Mouse (Mus musculus): ENCODE measurements around the gene Tcp1.
"Not testable (repeated sequence)": the region's sequence is repeated elsewhere in the genome, so short reads cannot be mapped to it uniquely, and the experiment has no call there.

Tcp1 gene

DNA sequence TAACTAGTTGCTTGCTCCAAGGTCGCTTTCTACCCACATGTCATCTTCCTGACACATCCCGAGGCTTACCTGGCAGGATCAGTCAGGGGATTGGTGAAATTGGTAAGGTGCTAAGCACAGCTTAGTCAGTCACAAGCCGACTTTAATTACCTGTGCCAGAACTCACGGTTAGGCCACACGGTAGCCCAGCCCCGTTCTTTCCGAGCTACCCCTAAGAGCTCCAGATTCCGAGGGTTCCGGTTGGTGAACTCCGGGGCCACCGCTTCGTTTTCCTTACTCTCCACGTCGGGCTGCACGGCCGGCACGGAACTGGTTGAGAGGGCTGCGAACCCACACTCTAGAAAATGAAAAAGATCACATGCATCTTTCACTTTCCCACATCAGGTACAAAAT lies at the start of gene Tcp1:
Gene Tcp1 (plus strand): TSS at position 214 of the 393 bp plus-strand sequence.
- no peak for DNase-seq (ENCODE audit: low spot score in 2 of 2)

DNA sequence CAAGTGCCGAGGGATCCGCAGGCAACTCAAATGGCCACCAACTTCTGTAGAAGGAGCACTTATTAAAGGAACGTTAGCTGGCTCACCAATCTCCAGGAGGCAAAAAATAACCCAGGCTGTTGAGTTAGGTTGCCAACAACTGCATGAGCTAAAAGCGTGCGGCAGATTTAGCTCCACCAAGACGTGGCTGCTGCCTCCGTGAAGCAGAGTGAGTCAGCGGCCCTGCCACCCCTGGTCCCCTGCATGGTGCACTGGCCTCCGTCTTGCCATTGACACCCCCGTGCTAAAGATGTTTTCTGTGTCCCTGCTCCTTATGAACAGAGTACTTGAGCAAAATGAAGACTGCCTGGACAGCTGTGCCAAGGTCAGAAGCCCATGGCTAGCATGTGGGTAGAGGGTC lies 48.6 kb upstream of the Tcp1 start:
- DNase-seq (ENCODE audit: low spot score in 2 of 2), result no peak

DNA sequence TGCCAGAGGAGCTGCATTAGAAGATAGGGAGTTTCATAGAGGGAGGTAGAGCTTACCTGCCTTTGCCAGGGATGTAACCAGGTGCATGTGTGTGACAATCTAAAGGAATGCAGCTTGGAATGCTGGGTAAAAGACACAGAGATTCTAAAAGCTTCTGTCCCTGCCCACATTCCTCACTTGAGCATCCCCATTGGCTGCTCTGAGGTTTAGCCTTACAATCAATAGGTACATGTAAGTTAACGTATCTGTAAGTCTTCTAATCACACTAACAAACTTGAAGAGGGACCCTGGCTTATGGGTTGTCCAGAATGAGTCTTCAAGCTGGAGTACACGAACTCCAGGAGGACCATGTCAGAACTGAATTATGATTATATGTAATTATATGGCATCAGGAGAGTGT lies 47.5 kb upstream of the Tcp1 start, which contains the start of gene Mas1:
Gene Mas1 (minus strand): TSS at position 101 of the 400 bp plus-strand sequence.
- no peak for DNase-seq (ENCODE audit: low spot score in 2 of 2)

DNA sequence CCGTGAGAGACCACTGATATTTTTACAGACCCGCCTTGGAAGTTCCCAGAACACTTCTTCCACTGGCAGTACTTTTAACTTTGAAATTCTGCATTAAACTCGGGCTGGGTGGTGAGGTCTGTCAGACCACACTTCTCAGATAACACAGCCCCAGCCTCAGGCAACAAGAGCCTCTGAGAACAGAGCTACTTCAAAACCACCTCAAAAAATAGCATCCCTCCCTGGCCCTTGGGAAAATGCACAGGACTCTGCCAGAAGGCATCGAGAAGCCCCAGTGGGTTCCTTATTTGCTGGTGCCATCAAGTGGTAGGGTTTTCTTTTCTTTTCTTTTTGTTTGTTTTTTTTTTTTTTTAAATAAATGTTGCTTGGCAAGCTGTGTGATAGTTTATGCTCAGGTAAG lies 46.9 kb upstream of the Tcp1 start:
- DNase-seq (ENCODE audit: low spot score in 2 of 2), result no peak

DNA sequence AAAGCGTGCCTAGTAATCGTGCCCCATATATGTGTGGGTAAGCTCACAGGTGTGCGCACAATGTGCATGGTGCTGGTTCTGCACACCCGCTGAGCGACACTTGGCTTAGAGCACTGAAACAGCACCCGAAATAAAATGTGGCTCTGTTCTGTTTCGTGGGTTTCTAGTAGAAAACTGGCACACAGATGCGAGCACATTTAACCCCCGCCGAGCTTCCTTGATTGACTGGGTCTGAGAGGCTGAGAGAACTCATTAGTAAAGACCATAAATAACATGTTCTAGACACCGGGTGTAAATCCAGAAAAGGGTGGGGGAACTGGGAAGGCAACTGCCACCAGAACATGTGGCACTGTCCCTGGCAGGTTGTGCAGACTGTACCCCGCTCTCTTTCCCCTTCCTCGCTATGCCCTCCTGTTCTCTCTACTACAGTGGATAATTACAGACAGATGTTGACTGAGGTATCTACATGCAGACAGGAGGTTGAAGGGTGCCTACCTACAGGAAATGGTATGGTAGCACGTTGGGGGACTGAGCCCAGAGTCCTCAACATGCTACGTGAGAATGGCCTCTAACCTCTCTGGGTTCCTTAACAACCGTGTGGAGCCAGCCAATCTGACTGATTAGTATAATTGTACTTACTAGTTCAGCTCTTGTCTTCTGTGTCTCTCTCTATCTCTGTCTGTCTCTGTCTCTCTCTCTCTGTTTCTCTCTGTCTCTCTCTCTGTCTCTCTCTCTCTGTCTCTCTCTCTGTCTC lies 43.0 kb upstream of the Tcp1 start:
- peak in 1 of 2 experiments; percentile 38 for DNase-seq (ENCODE audit: low spot score in 2 of 2)

DNA sequence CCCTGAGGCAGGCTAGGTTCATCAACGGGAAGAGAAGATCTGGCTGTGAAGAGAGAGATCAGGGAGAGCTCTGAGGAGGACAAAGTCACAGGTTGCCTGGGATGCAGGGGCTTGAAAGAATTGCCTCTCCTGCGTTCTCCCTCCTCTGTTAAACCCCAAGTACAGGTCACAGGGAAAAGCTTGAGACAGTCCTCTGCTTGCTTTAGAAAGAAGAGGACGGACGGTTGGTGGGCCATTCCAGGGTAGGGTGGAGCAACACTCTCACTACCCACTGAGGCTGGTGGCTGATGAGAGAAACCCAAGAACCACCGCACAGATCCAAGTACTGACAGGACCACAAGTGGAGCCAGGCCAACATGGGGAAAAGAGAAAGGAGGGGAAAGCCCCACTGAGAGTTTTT lies 39.8 kb upstream of the Tcp1 start, which contains the start of gene Mrgprh:
Gene Mrgprh (plus strand): TSS at position 301 of the 400 bp plus-strand sequence.
- no peak for DNase-seq (ENCODE audit: low spot score in 2 of 2)

DNA sequence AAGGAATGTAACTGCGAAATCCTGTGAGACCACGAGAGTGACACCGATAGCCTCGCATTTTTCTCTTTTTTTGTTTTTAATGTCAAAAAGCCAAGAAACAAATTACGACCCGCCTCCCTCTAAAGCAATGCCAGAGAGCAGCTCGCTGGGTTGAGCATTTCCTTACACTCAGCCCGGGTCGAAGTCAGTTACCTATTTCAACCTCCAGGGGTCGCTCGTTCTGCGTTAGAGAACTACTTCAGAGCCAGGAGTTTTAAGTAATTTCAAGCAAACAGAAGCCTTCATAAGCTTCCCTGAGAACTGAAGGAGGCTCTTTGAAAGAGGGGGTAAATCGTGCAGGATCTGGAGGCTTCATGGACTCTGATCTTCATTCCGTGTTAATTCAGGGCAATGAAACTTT lies 35.3 kb upstream of the Tcp1 start:
- DNase-seq (ENCODE audit: low spot score in 2 of 2), result peak; percentile 59 to 81

DNA sequence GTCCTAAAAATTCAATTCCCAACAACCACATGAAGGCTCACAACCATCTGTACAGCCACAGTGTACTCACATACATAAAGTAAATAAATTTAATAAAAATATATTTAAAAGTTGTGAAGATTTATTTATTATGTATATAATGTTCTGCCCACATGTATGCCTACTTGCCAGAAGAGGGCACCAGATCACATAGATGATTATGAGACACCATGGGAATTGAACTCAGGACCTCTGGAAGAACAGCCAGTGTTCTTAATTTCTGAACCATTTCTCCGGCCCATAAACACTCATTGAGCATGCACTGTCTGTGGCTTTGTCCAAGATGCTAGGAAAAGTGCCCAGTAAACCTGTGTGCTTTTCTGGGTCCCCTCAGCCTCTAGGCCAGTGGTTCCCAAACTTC lies 34.3 kb upstream of the Tcp1 start:
- no peak for DNase-seq (ENCODE audit: low spot score in 2 of 2)

DNA sequence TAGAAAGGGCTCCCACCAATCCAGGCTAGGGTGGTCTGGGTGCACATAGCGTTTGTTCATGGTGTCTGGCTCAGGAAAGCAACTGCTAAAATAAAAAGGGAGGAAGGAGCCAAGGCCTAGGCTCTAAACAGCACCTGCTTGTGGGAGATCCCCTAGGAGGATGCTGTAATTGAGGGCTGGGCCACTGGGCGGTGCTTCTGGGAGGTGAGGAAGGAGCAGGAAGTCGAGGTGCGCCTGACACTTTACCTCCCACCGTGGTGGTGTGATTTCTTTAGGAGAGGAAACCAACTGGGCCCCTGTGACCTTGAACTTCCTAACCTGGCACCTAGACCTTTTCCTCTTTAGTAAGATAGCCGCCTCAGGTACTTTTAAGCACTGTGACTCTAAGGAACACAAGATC lies 28.9 kb upstream of the Tcp1 start:
- DNase-seq (ENCODE audit: low spot score in 2 of 2), result no peak

DNA sequence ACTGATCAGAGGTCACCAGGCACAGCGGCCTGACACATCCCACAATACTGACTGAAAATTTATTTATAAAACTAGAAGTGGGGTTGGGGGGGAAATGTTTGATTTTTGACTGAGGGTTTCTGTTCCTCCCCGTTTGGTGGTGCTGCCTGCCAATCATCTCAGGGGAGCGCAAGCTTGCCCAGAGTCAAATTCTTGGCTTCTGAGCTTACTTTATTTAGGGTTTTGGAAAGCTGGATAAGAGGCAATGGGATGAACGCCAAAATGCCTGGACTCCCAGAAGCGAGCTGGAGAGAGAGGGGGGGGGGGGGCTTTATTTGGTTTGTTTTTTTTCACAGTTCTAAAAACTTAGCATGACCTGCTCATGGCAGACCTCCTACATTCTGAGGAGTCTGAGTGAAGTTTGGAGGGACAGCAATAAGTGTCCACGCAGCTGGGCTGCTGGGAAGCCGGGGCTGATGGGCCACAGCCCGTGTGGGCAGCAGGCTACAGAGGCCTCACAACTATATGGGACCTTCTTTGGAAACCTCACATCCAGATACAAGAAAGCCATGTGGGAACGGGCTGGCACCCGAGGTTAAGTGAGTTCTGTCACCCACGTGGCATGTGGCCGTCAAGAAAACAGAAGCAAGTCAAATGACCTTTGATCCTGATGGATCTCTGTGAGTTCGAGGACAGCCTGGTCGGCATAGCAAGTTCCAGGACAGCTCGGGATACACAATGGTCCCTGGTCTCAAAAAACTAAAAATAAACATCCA lies 28.3 kb upstream of the Tcp1 start:
- DNase-seq (ENCODE audit: low spot score in 2 of 2), result no peak

DNA sequence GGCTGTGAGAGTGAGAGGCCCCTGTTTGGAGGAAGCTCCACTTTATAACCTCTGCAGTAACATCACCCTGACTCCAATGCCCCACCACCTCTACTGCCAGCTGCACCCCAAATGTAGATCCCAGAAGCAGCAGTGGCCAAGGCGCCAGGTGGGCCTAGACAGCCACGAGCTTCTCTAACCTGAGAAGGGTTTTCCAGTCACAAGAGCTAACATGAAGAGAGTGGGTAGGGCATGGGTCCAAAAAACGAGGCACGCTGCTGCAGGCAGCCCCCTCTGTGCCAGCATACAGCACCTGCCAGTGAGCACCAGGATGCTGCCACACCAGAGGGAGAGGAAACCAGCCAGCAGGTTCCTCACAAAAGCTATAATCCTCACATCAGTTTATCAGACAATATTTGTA lies 24.4 kb upstream of the Tcp1 start:
- DNase-seq (ENCODE audit: low spot score in 2 of 2), result no peak

DNA sequence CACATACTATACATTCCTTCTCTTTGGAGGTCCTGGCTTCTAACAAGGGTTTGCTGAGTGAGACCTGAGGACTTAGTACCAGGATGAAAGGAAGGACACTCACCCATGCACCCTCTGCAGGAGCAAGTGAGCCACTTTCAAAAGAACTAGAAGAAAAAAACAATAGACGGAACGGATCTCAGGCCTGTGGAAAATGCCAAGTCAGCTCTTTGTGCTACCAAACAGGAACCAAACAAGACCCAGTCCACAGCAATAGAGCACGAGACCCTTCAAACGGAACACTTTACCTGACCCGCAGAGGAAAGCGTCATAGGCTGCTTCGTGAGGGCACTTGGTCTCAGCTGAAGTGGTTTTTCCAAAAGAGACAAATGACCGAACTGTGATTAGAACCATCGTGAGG lies 23.5 kb upstream of the Tcp1 start:
- DNase-seq (ENCODE audit: low spot score in 2 of 2), result no peak

DNA sequence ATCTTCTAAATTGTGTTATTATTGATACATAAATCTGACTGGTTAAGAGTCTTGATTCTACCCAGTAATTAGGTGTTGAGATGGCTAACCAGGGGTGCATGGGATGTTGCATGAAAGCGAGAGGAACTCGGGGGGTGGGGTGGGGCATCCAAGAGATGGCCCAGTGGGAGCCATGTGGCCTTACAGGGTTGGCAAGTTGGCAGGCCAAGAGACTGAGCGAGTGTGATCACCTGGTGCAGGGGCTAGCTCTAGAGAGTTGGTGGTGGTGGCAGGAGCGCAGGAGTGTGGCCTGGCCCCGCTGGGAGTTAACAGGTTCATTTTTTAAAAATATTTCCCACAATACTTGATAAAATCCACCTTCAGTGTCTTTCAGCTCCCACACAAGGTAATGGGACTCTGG lies 17.8 kb upstream of the Tcp1 start:
- no peak for DNase-seq (ENCODE audit: low spot score in 2 of 2)

DNA sequence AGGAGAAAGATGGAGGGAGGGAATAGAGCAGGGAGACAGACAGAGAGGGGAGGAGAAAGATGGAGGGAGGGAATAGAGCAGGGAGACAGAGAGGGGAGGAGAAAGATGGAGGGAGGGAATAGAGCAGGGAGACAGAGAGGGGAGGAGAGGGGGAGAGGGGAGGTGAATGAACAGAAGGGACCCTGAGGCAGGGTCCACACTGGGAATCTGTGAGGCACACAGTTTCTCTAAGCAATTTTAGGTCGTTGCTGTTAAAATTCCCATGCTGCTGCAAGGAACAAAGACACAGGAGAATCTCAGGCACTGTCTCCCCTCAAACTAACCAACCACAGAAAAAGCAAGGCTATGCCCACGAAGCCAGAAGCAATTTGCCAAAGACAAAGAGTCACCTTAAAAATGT lies 16.9 kb upstream of the Tcp1 start:
- not testable (repeated sequence) for DNase-seq (ENCODE audit: low spot score in 2 of 2)

DNA sequence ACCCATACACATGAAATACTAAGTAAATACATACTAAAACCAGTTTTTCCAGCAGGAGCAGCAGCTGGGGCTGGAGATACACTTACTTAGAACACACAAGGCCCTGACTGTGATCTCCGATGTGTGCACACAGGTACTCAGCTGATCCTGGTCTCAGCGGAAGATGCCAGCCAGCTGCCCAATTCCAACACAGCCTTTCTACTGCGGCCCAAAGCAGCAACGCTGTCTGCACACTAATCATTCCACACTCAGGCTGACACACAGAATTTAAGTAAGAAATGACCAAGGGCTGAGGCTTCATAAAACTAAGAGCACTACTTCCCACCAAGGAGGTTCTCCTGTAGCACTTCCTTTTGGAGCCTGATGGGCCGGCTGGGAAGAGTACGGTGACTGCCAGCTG lies 13.2 kb upstream of the Tcp1 start:
- DNase-seq (ENCODE audit: low spot score in 2 of 2), result no peak

DNA sequence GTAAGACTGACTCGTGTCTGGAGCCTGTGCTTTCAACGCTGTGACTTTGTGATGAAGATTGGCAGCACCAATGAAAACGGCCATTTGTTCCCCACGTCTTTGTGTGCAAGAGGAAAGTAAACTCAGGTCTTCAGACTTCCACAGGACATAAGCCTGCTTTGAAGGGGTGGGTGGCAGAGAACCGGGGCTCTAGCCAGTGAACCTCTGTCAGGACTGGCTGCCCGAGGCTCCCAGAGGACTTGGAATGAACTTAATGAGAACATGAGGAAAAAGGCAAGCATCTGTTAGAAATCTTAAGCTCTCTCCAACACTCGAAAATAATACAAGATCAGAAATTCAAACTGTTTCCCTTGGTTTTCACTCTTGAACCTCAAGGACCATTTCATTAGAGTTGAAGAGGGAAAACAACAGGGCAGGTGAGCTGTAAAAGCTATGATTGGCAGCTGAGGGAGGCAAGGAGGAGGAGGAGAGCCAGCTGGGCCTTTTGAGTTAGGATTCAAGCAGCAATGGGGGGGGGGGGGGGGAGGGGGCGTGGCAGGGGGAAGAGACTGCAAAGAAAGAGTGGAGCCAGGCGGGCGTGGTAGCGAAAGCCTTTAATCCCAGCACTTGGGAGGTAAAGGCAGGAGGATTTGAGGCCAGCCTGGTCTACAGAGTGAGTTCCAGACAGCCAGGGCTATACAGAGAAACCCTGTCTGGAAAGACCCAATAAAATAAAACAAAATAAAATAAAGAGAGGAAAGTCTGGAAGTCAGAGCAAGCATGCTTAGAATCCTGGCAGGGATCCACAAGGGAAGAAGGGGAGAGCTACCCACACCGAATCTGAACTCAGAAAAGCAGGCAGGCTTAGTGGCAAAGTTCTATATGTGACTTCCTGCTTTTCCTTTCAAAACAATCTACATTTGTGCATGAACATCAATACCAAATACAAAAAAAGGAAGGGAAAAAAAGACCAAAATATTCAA lies 11.8 kb upstream of the Tcp1 start:
- DNase-seq (ENCODE audit: low spot score in 2 of 2), result no peak

DNA sequence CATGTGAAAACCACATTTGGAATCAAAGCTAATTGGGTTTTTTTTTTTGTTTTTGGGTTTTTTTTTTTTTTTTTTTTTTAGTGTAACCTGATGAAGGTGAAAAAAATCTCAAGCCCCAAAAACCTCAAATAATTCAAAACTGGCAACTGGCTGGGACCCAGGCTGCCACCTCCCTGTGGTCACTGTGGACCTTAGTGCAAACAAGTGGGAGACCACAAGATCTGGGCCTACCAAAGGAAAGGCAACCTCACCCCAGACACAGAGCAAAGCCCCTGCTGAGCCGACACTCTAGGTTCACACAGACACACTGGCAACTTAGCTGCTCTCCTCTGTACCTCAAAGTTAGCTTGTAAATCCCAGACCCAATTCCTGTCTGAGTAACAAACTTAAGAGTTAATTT lies 11.2 kb upstream of the Tcp1 start:
- DNase-seq (ENCODE audit: low spot score in 2 of 2), result no peak

DNA sequence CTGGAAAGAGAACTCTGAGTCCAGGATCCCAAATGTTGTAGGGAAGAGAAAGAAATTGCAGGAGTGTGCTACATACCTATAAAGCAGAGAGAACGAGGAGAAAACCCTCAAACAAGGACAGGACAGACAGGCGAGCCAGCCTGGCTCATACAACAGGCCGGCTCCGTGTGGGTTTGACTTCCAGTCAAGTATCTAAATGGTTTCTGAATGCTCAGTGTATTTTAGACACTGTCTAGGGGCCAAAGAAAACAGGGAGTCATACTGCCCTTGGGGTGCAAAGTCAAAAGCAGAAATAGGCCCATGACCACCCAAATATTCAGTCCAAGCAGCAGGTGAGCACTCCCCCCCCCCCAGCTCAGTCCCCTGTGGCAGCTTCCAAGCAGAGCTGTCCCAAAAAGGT lies 9.7 kb upstream of the Tcp1 start:
- DNase-seq (ENCODE audit: low spot score in 2 of 2), result no peak

DNA sequence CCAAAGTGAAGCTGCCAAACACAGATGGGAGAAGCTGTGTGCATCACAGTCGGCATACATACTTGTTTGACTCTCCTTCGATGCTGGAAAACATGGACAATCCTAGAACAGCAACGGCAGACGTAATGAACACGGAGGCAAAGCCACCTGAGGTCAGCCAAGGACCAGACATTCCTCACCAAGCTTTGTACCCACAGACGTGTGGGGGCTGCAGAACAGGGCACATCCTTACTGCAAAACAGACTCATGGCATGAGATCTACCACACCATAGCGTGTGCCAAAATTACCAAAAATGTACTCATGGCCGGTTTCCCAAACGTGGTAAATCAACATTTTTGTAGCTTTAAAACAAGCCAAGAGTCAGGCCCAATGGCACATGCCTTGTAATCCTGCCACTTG lies 9.1 kb upstream of the Tcp1 start:
- DNase-seq (ENCODE audit: low spot score in 2 of 2), result no peak

DNA sequence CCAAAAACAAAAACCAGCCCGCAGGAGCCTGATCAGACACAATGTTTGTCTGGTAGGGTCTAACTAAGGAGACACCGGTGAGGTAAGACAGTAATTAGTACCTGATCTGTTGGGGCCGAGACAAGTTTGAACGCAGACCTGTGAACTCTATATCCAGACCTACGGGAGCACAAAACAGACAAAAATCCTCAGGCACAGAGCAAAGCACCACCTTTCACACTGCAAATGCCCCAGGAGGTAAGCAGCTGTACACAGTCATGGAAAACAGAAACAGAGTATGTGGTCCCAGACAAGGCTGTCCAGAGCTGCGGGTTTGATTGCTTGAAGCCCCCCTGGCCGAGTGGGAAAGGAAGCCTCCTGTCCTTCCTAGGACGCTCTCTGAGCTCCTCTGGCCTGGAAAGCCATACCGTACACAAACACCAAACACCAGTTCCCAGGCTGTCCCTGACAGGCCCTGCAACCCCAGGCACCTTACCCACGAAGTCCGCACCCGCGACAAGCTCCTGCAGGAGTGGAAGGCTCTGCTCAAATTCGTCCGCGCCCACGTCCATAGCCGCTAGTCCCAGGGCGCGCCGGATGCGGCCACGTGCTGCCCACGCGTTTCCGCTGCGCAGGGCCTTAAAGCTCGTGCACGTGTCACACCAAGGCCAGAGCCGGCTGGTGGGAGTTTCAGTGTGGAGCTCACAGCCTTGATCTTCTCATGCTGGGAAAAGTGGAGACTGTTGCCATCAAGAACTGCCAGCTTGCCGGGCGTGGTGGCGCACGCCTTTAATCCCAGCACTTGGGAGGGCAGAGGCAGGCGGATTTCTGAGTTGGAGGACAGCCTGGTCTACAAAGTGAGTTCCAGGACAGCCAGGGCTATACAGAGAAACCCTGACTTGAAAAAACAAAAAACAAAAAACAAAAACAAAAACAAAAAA lies 5.9 kb upstream of the Tcp1 start, which contains the start of gene Pnldc1:
Gene Pnldc1 (minus strand): TSS at position 870 of the 920 bp plus-strand sequence.
- no peak for DNase-seq (ENCODE audit: low spot score in 2 of 2)

DNA sequence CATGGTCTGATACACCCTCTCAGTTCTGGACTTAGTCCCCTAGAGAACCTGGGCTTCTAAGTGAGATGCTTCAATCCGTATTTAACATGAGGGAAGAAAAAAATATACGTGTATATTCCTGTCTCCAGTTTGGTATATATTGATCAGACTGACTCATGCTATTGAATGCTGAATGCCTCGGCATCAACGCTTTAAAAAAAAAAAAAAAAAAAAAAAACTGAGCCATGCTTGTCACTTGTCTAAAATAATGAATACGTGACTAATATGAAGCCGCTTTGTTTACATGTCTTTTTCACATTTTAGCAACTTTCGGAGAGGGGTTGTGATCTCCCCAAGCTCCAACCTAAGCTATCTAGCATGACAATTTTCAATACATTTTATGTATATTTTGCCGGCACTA lies 5.1 kb upstream of the Tcp1 start:
- no peak for DNase-seq (ENCODE audit: low spot score in 2 of 2)
